Mouse (Mus musculus) testis, postnatal 14 days (tissue): ENCODE measurements around the gene Dyx1c1.

ENCODE experiments used
- DNase-seq: peaks from one replicate; pipeline ENCODE4 v3.0.0; 2021; ENCODE audit warnings: low spot score

Dyx1c1 gene

GRCm38 (mm10) chr9:72958521-72959450, at the start of gene Dyx1c1, which contains the start of gene Gm44503:
Gene Dyx1c1 (plus strand): TSS chr9:72958785.
Gene Gm44503 (plus strand): TSS chr9:72958852.
- DNase-seq, result peak; percentile 82

- no peak for DNase-seq
These were observed 47.2 kb upstream of the Dyx1c1 start for GRCm38 (mm10) chr9:72911381-72911780.

- no peak for DNase-seq
These were observed 45.0 kb upstream of the Dyx1c1 start for GRCm38 (mm10) chr9:72913551-72913950.

GRCm38 (mm10) chr9:72915728-72916127, 42.9 kb upstream of the Dyx1c1 start:
- no peak for DNase-seq

GRCm38 (mm10) chr9:72923068-72923467, 35.5 kb upstream of the Dyx1c1 start:
- DNase-seq, result no peak

- DNase-seq, result peak; percentile 66
These were observed 33.3 kb upstream of the Dyx1c1 start, which contains the start of gene Pygo1 for GRCm38 (mm10) chr9:72925021-72925934. Gene Pygo1 (plus strand): TSS chr9:72925645.

- DNase-seq, result no peak
These were observed 32.7 kb upstream of the Dyx1c1 start for GRCm38 (mm10) chr9:72925935-72926258.

- DNase-seq, result no peak
These were observed 27.3 kb upstream of the Dyx1c1 start for GRCm38 (mm10) chr9:72931166-72931790.

GRCm38 (mm10) chr9:72935309-72935708, 23.3 kb upstream of the Dyx1c1 start:
- no peak for DNase-seq

GRCm38 (mm10) chr9:72936301-72936700, 22.3 kb upstream of the Dyx1c1 start:
- DNase-seq, result no peak

- DNase-seq, result no peak
These were observed 15.2 kb upstream of the Dyx1c1 start for GRCm38 (mm10) chr9:72943424-72943823.

- no peak for DNase-seq
These were observed 14.3 kb upstream of the Dyx1c1 start for GRCm38 (mm10) chr9:72944286-72944685.

- no peak for DNase-seq
These were observed 11.6 kb upstream of the Dyx1c1 start for GRCm38 (mm10) chr9:72947010-72947409.

- DNase-seq, result no peak
These were observed 9.0 kb upstream of the Dyx1c1 start for GRCm38 (mm10) chr9:72949572-72949971.

GRCm38 (mm10) chr9:72954746-72955145, 3.8 kb upstream of the Dyx1c1 start:
- DNase-seq, result no peak

GRCm38 (mm10) chr9:72955546-72955945, 3.0 kb upstream of the Dyx1c1 start:
- DNase-seq, result no peak

GRCm38 (mm10) chr9:72961346-72961745, 2.8 kb downstream of the Dyx1c1 start:
- DNase-seq, result no peak

GRCm38 (mm10) chr9:72961959-72962358, 3.4 kb downstream of the Dyx1c1 start:
- DNase-seq, result no peak

- DNase-seq, result no peak
These were observed 9.9 kb downstream of the Dyx1c1 start for GRCm38 (mm10) chr9:72968349-72969061.

GRCm38 (mm10) chr9:72969874-72970273, 11.3 kb downstream of the Dyx1c1 start:
- no peak for DNase-seq

GRCm38 (mm10) chr9:72972435-72972834, 13.8 kb downstream of the Dyx1c1 start:
- no peak for DNase-seq

- no peak for DNase-seq
These were observed 14.4 kb downstream of the Dyx1c1 start for GRCm38 (mm10) chr9:72972984-72973383.
